Mouse (Mus musculus): ENCODE results near the gene Zfp933.

- TF ChIP-seq CTCF (IDR thresholded peaks at IDR 0.05; ENCODE audit: insufficient read depth, low read depth, low read length) = no peak
- TF ChIP-seq POLR2A (IDR thresholded peaks at IDR 0.05; ENCODE audit: insufficient read depth, low read depth, low read length) = peak; percentile 69
These were observed 20.4 kb upstream of the Zfp933 start, which contains the start of the genes Miip and Fv1 for GRCm38 (mm10) chr4:147868450-147869031.

Measured in olfactory bulb, adult 2 months (tissue).